Mouse (Mus musculus): ENCODE data around the gene Tex19.1. TPM values are rescaled to one million over a fixed set of nuclear protein-coding genes. Genes with fewer than 3 reads are reported as not detected.

The Tex19.1 gene
- polyA plus RNA-seq, 1 experiment, result not detected

DNA sequence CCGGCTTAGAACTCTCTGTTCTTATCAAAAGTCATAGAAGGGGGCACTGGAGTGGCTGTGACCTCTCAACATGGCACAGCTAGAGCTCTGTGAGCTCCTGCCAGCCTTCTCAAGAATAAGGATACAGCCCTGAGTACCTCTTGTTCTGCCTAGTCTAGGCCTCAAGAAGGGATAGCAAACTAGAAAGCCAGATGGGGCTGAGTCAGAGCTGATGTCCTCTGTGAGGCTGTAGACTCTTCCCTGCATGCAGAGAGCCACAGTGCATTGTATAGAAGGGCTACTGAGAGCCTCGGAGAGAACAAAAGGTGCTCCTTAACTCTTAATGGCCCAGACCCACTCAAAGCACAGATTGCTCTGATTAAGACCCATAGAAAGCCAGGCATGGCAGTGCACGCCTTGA, 28.3 kb downstream of the Tex19.1 start:
- 54% methylated on average over 3 of the region's 3 CpGs for WGBS
- DNase-seq, result no peak
- no peak overlapping the region for H3K4me3 ChIP-seq (replicated peaks; ENCODE audit: extremely low read depth, low read depth, low read length)
- TF ChIP-seq CTCF (IDR thresholded peaks at IDR 0.05; ENCODE audit: insufficient read depth, low read length) (no peak), POLR2A (IDR thresholded peaks at IDR 0.05; ENCODE audit: borderline replicate concordance, extremely low read depth, low read depth, low read length) (no peak)
- H3K4me1 ChIP-seq (ENCODE audit: control insufficient read depth, insufficient read depth, low read length), result no peaks in the 10 kb centered on the region

- TF ChIP-seq POLR2A (IDR thresholded peaks at IDR 0.05; ENCODE audit: borderline replicate concordance, extremely low read depth, low read depth, low read length), result no peak
- peak; percentile 91 for TF ChIP-seq CTCF (IDR thresholded peaks at IDR 0.05; ENCODE audit: insufficient read depth, low read length)
- DNase-seq, result peak; percentile 30
- no peaks in the 10 kb centered on the region for H3K4me1 ChIP-seq (ENCODE audit: control insufficient read depth, insufficient read depth, low read length)
- H3K4me3 ChIP-seq (replicated peaks; ENCODE audit: extremely low read depth, low read depth, low read length), result no peak overlapping the region
- 59% methylated on average over 12 of the region's 12 CpGs for WGBS
Measured at GRCm38 (mm10) chr11:121176285-121177270, 30.6 kb downstream of the Tex19.1 start.

GRCm38 (mm10) chr11:121189681-121190080, 43.7 kb downstream of the Tex19.1 start:
- TF ChIP-seq POLR2A (IDR thresholded peaks at IDR 0.05; ENCODE audit: borderline replicate concordance, extremely low read depth, low read depth, low read length) (no peak), CTCF (IDR thresholded peaks at IDR 0.05; ENCODE audit: insufficient read depth, low read length) (no peak)
- 73% methylated on average over 3 of the region's 3 CpGs for WGBS
- no peaks in the 10 kb centered on the region for H3K4me1 ChIP-seq (ENCODE audit: control insufficient read depth, insufficient read depth, low read length)
- no peak overlapping the region for H3K4me3 ChIP-seq (replicated peaks; ENCODE audit: extremely low read depth, low read depth, low read length)
- DNase-seq, result no peak

DNA sequence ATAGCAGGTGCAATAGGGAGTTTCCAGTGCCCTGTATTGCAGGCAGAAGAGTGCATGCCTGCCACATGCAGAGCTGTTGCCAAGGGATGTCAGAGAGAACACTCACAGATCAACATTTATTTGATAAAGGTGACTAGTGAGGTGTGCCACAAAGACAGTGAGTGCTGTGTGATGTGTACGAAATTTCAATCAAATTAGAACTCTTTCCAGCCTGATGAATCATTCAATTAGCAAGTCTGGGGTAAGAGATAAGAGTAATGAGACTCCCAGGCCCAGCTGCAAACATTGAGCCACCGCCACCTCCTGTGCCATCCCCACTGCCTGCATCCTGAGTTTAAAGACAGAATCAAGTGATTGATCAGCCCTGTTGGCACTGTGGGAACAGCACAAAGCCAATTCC, 46.8 kb downstream of the Tex19.1 start:
- Histone ChIP-seq H3K4me3 (replicated peaks; ENCODE audit: extremely low read depth, low read depth, low read length) (no peak overlapping the region), H3K4me1 (ENCODE audit: control insufficient read depth, insufficient read depth, low read length) (no peaks in the 10 kb centered on the region)
- no peak for TF ChIP-seq POLR2A (IDR thresholded peaks at IDR 0.05; ENCODE audit: borderline replicate concordance, extremely low read depth, low read depth, low read length)
- TF ChIP-seq CTCF (IDR thresholded peaks at IDR 0.05; ENCODE audit: insufficient read depth, low read length), result no peak
- WGBS, result 64% methylated on average over 2 of the region's 2 CpGs
- no peak for DNase-seq

GRCm38 (mm10) chr11:121193415-121193814, 47.5 kb downstream of the Tex19.1 start:
- DNase-seq, result no peak
- WGBS, result 67% methylated on average over 3 of the region's 3 CpGs
- Histone ChIP-seq H3K4me3 (replicated peaks; ENCODE audit: extremely low read depth, low read depth, low read length) (no peak overlapping the region), H3K4me1 (ENCODE audit: control insufficient read depth, insufficient read depth, low read length) (no peaks in the 10 kb centered on the region)
- TF ChIP-seq POLR2A (IDR thresholded peaks at IDR 0.05; ENCODE audit: borderline replicate concordance, extremely low read depth, low read depth, low read length), result no peak
- no peak for TF ChIP-seq CTCF (IDR thresholded peaks at IDR 0.05; ENCODE audit: insufficient read depth, low read length)

Other genes starting within 250 kb of the Tex19.1 start
- 2.6 and 2.9 TPM in 2 replicates for gene Ccdc57, start 213.3 kb upstream of the Tex19.1 start, polyA plus RNA-seq (2012; rRNA removed)
- 20.8 and 28.8 TPM in 2 replicates for gene Slc16a3, start 197.7 kb upstream of the Tex19.1 start, polyA plus RNA-seq (2012; rRNA removed)
- 61.2 and 75.3 TPM in 2 replicates for gene Csnk1d, start 154.8 kb upstream of the Tex19.1 start, polyA plus RNA-seq (2012; rRNA removed)
- gene Cd7, start 106.7 kb upstream of the Tex19.1 start, polyA plus RNA-seq (2012; rRNA removed), result 5.8 and 6.4 TPM in 2 replicates
- 0.06 and 0.51 TPM in 2 replicates for gene Sectm1b, start 82.6 kb upstream of the Tex19.1 start, polyA plus RNA-seq (2012; rRNA removed)
- not detected in 2 replicates for gene Sectm1a, start 64.9 kb upstream of the Tex19.1 start, polyA plus RNA-seq (2012; rRNA removed)
- not detected in 2 replicates for gene Tex19.2, start 27.5 kb upstream of the Tex19.1 start, polyA plus RNA-seq (2012; rRNA removed)
- 0.13 TPM in 1 of 2 replicates, not detected in the other for gene Uts2r, start 14.1 kb downstream of the Tex19.1 start, polyA plus RNA-seq (2012; rRNA removed)
- 13.4 and 13.9 TPM in 2 replicates for gene Hexdc, start 58.3 kb downstream of the Tex19.1 start, polyA plus RNA-seq (2012; rRNA removed)
- 11.5 and 14.1 TPM in 2 replicates for gene Ogfod3, start 58.6 kb downstream of the Tex19.1 start, polyA plus RNA-seq (2012; rRNA removed)
- gene Cybc1, start 83.2 kb downstream of the Tex19.1 start, polyA plus RNA-seq (2012; rRNA removed), result 23.7 and 25.3 TPM in 2 replicates
- 16.6 and 21.5 TPM in 2 replicates for gene Narf, start 91.1 kb downstream of the Tex19.1 start, polyA plus RNA-seq (2012; rRNA removed)
- 30.3 and 34.2 TPM in 2 replicates for gene Foxk2, start 113.8 kb downstream of the Tex19.1 start, polyA plus RNA-seq (2012; rRNA removed)
- gene Wdr45b, start 208.3 kb downstream of the Tex19.1 start, polyA plus RNA-seq (2012; rRNA removed), result 41.5 and 45.3 TPM in 2 replicates
- gene Rab40b, start 242.1 kb downstream of the Tex19.1 start, polyA plus RNA-seq (2012; rRNA removed), result 2.4 and 2.7 TPM in 2 replicates